In genomic region chr13:34174025-34174424, GRCm38 (mm10) we compare ENCODE assay signal across 33 mouse cellular contexts. TPM values are rescaled to one million over a fixed set of nuclear protein-coding genes. Genes with fewer than 3 reads are reported as not detected.
"Had no signal": no experiment of that assay in that cellular context is flagged by ENCODE, and none has a peak within 500 bp of the region (broad histone marks: within the 10 kb centered on the region; RNA-seq: fewer than 3 reads in every experiment).

No protein-coding gene starts in this region.

- H3K4me1 ChIP-seq: limb, embryonic 10.5 days; limb, embryonic 12.5 days; limb, embryonic 13.5 days; limb, embryonic 15.5 days; liver, embryonic 12.5 days; liver, embryonic 13.5 days; liver, embryonic 15.5 days; lung, embryonic 15.5 days; midbrain, embryonic 10.5 days; midbrain, embryonic 12.5 days; midbrain, embryonic 13.5 days; midbrain, embryonic 15.5 days; neural tube, embryonic 12.5 days had no signal

- H3K4me3 ChIP-seq: limb, embryonic 10.5 days; limb, embryonic 12.5 days; limb, embryonic 13.5 days; limb, embryonic 15.5 days; liver, embryonic 12.5 days; liver, embryonic 13.5 days; liver, embryonic 15.5 days; lung, embryonic 15.5 days; megakaryocyte, embryonic 14.5 days; midbrain, embryonic 10.5 days; midbrain, embryonic 12.5 days; midbrain, embryonic 13.5 days; midbrain, embryonic 15.5 days; myocyte; neural tube, embryonic 12.5 days had no signal

- H3K4me2 ChIP-seq: limb, embryonic 12.5 days; limb, embryonic 13.5 days; limb, embryonic 15.5 days; liver, embryonic 11.5 days; liver, embryonic 12.5 days; liver, embryonic 13.5 days; liver, embryonic 15.5 days; lung, embryonic 14.5 days; lung, embryonic 15.5 days; midbrain, embryonic 11.5 days; midbrain, embryonic 12.5 days; midbrain, embryonic 13.5 days; midbrain, embryonic 15.5 days; neural tube, embryonic 12.5 days had no signal

- DNase-seq: left cerebral cortex, postnatal 4 days; liver; liver, embryonic 13.5 days; liver, postnatal 0 days; lung, adult 18-20 months; lung, adult 2 months; lung, embryonic 14.5 days; lung, postnatal 10 days; lung, postnatal 14 days; lung, postnatal 36 days; lung, postnatal 4 days; midbrain, embryonic 14.5 days had no signal

- H3K9me3 ChIP-seq: limb, embryonic 10.5 days; limb, embryonic 12.5 days; limb, embryonic 13.5 days; limb, embryonic 15.5 days; liver, embryonic 12.5 days; liver, embryonic 13.5 days; liver, embryonic 15.5 days; lung, embryonic 15.5 days; megakaryocyte, embryonic 14.5 days; midbrain, embryonic 10.5 days; midbrain, embryonic 12.5 days; midbrain, embryonic 13.5 days; midbrain, embryonic 15.5 days; neural tube, embryonic 12.5 days had no signal

- H3K27ac ChIP-seq: limb, embryonic 10.5 days; limb, embryonic 12.5 days; limb, embryonic 13.5 days; limb, embryonic 15.5 days; liver, embryonic 12.5 days; liver, embryonic 13.5 days; liver, embryonic 14.5 days; liver, embryonic 15.5 days; lung, embryonic 15.5 days; macrophage; midbrain, embryonic 10.5 days; midbrain, embryonic 12.5 days; midbrain, embryonic 13.5 days; midbrain, embryonic 15.5 days; neural tube, embryonic 12.5 days had no signal

- H3K27me3 ChIP-seq: limb, embryonic 12.5 days; limb, embryonic 13.5 days; limb, embryonic 15.5 days; liver, embryonic 12.5 days; liver, embryonic 13.5 days; liver, embryonic 15.5 days; lung, embryonic 15.5 days; megakaryocyte, embryonic 14.5 days; midbrain, embryonic 12.5 days; midbrain, embryonic 13.5 days; midbrain, embryonic 15.5 days; neural tube, embryonic 12.5 days had no signal

- H3K9ac ChIP-seq: limb, embryonic 12.5 days; limb, embryonic 13.5 days; limb, embryonic 15.5 days; liver, embryonic 12.5 days; liver, embryonic 13.5 days; liver, embryonic 14.5 days; liver, embryonic 15.5 days; liver, postnatal 0 days; lung, embryonic 14.5 days; lung, embryonic 15.5 days; midbrain, embryonic 12.5 days; midbrain, embryonic 13.5 days; midbrain, embryonic 15.5 days; neural tube, embryonic 12.5 days had no signal

- H3K36me3 ChIP-seq: lung, embryonic 15.5 days; midbrain, embryonic 15.5 days had no signal

RNA-seq across cellular contexts. Expression of gene Tubb2b, which starts 43.8 kb away (rescaled TPM):
- total RNA-seq: liver, adult 2 months; megakaryocyte progenitor cell, adult 5-6 weeks; megakaryocyte-erythroid progenitor cell, adult 5-6 weeks had no signal
